Mouse (Mus musculus) cerebellum, adult 9-11 months (tissue): ENCODE measurements around the gene Mapre3.

ENCODE experiments used
- DNase-seq: peaks from one replicate; pipeline ENCODE4 v3.0.0; 2022

Gene Mapre3

DNA sequence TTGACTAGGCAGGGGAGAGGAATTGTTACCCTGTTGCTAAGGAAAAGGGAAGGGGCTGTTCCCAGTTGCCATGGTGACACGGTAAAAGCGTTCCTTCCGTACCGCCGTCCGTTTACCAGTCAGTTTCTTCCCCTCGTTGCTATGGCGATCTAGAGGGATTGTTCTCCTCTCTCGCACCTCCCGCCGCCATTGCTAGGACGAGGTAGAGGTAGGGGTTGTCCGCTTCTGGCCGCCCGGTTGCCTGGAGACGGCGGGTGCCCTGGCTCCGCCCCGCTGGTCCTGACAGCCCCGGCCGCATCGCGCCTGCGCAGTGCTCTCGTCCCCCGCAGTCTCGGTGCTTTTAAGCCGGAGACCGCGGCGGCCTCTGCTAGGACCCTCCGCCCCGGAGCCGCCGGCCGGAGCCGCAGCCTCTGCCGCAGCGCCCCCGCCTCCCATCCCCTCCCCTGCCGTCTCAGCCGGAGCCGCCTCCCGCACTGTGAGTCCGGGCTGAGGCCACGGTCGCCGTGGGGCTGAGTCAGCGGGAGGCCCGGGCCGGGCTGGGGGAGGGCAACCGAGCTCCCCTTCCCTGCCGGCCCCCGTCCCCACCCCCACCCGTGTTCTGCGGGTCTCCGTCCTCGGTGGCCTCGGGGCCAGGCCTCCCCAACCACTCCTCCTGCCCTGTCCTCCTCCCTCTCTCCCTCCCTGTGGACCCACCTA lies at the start of gene Mapre3:
Gene Mapre3, plus strand, starts transcription at position 218 of the 696 bp plus-strand sequence.
- DNase-seq: peak; percentile 94

DNA sequence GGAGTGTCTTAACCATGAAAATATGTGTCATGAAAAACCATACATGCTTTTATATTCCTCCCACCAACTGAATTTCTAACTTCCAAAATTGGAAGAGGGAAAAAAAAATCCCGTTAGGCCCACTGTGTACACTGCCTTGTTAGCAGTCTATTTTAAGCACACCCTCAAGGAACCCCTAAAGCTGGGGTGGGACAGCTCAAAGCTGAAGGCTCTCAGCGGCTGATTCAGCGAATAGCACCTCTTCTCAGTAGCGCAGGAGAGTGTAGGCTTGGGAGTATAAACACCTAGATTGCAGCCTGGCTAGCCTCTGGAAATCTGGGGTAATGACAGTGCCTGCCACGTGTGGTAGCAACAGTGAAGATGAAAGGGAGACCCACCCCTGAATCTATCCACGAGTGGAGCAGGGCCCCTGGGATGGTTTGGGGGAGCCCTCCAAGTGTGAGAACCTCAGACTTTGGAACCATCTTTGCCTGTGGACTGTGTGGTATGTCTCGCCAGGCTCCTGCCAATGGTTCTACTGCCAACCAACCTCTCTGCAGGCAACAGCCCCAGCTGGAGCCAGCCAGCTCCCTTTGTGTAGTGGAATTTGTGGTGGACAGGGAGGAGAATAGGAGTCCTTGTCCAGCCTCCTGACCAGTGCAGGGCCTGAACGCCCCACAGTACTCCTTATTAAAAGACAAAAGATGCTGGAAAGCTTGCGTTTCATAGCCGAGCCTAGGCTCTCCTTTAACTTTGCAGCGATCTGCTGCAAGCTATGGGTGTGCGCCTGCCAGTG lies 48.7 kb upstream of the Mapre3 start:
- no peak for DNase-seq

DNA sequence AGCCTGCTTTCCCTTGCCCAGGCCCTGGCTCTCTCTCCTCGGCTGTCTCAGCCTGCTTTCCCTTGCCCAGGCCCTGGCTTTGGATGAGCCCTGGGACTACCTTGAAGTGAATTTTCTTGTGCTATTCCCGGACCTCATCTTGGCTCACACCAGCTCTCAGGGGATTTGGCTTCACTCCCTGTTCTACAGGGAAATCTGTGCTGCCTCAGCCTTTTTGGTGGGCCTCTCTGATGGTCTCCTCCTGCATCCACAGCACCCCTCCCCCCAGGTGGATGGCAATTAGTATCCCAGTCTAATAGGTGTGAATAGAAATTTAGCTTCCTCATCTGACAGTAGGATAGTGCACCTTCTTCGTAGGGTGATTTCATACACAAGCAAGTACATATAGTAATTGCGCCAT lies 46.4 kb upstream of the Mapre3 start:
- no peak for DNase-seq

DNA sequence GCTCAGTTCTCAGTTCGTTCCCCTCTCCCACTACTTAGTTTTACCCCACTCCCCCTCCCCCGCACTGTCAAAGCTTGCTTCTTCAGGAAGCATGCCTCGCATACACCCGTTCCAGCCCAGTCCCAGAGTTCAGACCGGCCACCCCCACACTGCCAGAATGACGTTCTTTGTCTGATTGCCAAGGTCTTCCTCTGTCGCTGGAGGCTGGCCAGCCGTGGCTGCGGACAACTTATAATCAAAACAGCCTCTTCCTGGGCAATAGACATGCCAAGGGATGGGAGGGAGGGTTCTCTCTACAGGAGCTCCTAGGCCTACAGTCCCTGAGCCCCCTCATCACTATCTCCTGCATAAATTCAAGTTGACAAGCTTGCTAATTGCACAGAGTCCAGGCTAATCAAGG lies 45.8 kb upstream of the Mapre3 start:
- DNase-seq: peak; percentile 33

DNA sequence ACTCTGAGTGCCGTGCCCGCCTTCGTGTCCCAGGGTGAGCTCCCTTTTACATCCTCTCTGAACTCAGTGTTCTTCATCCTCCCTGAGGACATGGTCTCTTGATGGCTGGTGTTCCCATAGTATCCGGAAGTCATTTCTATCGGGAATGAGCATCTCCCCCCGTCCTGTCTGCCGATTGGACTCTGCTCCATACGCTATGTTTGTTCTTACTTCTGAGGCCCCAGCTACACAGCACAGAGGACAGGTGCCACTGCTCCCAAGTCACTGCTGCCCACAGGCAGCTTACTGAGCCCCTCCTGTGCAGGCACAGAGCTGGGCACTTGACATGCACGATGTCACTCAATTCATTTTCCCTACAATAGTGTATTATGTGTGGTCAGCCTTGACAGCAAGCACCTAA lies 45.4 kb upstream of the Mapre3 start:
- DNase-seq: no peak

DNA sequence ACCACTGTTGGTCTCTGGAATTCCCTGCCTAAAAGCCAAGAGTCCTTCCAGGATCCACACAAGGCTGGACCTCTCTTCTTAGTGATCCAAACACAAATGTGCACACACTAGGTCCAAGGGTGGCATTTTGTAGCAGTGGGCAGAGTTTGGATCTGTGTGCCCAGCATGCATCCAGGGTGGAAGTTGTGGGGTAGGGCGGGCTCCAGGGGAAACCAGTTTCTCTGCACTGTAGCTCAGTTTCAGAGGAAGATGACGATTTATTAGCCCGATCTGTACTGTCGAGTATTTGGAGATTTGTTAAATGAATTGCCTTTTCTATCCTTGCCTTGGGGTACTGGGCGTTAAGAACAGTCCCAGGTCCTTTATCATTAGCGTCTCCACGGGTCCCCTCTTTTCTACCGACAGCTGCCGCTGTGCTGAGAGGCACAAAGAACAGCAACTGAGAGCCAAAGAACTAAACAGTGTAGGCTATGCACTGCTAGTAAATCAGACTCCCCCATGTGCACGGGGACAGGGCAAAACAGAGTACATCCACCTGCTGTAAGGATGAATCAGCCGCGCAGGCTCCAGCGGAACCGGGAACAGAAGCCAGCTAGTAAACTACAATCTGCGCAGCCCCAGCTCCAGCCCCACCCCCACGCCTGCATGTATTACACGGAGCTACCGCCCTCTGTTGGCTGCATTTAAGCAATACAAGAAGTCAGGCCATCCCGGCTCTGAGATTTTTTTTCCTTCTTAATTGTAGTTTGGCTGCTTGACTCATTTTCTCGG lies 39.7 kb upstream of the Mapre3 start:
- DNase-seq: peak; percentile 91

DNA sequence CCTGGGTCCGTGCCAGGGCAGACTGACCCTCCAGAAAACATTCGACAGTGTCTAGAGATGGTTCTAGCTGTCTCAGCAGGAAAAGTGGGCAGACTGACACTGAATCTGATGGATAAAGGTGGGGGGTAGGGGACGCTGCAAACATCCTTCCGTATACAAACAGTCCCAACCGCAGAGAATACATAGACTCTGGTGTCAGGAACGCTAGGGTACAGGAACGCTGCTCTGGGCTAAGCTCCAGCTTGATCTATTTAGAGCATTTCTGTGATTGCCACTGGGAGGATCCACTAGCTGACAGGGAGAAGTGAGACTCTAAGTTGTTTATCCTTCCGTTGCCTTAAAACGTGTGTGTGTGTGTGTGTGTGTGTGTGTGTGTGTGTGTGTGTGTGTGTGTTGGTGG lies 33.7 kb upstream of the Mapre3 start:
- DNase-seq: no peak

DNA sequence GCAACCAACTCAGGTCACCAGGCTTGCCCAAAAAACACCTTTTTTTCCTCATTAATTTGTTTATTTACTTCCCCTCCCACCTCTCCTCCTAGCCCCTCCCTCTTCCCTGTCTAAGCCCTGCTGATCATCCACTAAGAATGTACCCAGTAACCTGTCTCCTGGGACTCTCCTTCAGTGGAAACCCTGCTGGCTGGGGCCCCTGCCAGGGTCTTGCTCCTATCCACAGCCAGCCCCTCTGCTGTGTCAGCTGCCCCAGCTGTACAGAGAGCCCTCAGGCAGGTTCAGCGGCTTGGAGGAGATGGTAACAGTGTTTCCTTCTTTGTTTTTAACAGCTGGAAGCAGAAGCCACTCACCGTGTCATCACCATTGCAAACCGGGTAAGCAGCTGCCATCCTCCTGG lies 33.3 kb upstream of the Mapre3 start:
- DNase-seq: no peak

DNA sequence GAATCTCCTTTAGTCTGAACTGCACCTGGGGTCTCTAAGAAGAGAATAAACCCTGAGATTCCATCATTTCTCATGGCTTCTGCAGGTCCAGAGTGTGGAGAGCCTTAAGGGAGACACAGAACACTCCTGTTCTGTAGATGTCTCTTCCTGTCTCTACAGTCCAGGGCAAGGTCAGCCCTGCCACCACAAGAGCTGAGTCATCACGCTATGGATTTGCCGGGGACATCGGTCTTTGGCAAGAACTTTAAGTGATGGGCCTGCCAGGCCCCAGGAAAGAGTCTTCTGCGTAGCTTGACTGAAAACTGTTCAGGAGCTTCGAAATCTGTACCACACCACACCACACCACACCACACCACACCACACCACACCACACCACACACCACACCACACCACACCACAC lies 27.1 kb upstream of the Mapre3 start:
- DNase-seq: no peak

DNA sequence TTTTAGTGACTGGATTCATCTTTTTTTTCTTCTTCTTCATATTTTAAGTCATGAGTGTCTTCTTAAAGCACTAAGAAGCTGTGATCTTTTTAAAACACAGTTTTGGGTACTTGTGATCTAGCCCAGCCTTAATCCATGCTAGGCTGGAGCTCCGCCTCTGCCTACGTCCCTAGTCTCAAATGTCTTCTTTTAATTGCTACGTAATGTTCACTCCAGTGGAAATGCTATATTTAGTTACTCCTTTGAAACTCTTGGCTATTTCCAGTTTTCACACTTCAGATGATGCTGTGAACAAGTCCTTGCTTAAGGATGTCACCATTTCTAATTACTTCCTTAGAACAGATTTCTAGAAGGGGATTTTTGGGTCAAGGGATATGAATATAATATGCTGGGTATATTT lies 24.4 kb upstream of the Mapre3 start:
- DNase-seq: no peak

DNA sequence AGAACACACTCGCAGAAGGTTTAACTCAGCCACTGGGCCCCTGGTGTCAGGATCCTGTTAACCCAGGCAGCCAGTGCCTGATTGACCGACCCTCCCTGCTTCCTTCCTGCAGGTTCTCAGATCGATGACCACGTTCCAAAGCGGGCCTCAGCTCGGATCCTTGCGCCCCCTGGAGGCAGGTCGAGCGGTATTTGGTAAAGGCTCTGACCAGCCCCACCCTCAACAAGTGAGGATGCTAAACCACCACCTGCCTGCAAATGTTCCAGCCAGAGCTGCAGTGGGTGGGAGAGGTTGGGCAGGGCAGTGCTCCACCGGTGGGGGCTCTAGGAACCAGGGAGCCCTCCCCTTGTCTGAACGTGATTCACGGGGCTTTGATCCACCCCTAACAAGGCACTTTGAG lies 18.3 kb upstream of the Mapre3 start:
- DNase-seq: peak; percentile 76

DNA sequence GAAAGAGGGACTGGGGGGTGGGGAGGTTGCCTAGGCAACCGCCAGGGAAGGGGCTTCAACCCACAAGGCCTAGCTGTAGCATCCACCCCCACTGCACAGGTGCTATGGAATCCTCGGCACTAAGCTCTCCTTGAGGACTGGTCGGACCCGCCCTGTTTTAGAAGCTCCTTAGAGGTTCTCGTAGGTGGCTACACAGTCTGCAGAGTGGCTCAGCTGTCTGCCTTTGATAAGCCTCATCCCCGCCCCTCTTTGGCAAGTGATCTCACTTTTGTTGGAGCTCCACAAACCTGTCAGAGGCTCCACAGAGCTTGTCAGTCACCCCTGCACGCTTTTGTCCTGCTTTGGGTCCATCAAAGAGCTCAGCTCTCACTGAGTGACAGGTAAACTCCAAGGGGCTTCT lies 17.0 kb upstream of the Mapre3 start:
- DNase-seq: no peak

DNA sequence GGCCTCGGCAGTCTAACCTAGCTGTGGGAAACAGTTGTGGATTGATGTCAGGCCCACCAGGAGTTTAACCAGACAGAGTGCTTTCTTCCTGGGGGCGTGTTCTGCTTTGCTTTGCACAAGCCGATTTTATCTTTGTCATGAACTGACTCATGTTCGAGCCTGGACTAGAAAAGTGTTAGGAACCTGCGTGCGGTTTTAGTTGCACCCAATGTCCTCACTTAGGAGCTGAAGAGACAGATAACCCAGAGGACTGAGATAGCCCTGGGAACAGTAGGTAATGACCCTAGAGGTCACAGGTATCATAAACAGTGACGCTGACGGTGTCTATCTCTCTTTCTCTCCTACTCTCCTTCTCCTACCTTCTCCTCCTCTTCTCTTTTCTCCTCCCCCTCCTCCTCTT lies 16.5 kb upstream of the Mapre3 start:
- DNase-seq: no peak

DNA sequence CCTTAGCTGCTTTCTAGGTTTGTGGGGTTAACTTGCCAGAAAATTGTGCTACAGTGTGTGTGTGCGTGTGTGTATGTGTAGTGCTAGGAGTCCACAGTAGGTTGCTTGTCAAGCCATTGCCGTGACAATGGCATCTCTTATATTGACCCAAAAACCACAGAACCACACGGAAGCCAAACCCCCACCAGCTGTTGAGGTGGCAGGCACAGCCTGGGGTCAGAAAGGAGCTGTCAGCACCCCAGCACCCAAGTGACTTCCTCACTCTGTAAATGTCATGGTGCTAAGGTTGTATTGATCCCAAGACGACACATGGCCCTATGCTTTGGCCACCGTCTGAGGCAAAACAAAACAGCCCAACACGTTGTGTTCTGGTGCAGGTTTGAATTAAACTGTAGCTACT lies 15.5 kb upstream of the Mapre3 start:
- no peak for DNase-seq

DNA sequence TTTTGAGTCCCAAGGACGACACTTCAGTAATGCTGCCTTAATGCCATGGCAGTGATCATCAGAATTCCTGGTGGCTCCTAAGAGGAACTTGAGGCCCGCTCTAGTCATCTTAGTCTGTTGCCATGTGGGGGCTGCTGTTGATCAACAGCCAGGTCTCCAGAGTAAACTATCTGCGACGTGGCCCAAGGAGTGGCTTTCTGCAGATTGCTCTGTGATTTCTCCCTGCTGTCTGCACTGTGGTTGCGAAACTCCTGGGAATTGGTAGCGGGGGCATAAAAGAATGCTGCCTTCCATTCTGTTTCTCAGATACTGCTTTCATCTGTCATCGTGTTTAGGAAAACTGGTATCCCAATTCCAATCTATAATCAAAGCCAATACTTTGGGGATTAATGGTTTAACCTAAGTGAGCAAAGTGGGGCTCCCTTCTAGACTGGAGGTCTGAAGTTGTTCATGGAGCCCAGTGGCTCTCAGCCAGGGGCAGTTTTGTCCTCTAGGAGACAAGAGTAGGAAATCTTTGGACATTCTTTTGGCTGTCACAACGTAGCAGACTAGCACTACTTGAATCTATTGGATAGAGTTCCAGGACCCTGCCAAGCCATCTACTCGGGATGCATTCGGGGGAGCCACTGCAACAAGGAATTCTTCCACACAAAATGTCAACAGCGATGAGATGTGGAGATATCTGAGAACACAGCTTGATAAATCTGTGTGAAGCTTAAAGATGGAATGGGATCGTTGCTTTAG lies 11.5 kb upstream of the Mapre3 start:
- DNase-seq: no peak

DNA sequence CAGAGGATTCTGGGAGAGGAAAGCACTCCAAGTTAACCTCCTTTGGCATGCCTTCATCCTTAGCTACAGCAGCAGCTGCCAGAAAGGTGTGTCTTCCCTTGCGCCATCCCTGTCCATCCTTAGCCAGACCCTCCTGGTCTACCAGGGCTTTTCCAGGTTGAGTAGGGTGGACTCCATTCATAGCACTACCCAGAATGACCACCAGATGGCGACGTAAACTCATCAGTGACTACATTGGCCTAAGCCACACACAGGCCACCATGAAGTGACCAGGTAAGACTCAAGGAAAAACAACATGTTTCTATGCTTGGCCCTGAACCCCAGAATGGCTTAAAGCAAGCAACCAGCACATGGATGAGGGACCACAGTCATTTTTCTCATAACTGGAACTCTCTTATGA lies 8.3 kb upstream of the Mapre3 start:
- peak; percentile 91 for DNase-seq

DNA sequence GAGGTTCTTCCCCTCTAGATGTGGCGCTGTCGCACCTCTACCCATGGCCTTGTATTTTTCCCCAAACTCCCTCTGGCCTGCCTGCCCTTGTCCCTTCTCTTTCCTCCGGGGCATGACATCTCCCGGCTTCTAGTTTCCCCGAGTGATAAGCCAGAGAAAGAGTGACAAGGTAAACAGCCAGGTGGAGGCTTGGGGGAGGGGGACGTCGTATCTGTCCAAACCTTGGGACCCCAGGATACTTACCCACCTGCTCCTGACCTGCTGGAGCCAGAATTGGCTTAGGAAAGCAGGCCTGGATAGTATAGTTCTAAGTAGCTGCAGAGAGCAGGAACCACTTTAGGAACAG lies 652 bp downstream of the Mapre3 start:
- DNase-seq: peak; percentile 63

DNA sequence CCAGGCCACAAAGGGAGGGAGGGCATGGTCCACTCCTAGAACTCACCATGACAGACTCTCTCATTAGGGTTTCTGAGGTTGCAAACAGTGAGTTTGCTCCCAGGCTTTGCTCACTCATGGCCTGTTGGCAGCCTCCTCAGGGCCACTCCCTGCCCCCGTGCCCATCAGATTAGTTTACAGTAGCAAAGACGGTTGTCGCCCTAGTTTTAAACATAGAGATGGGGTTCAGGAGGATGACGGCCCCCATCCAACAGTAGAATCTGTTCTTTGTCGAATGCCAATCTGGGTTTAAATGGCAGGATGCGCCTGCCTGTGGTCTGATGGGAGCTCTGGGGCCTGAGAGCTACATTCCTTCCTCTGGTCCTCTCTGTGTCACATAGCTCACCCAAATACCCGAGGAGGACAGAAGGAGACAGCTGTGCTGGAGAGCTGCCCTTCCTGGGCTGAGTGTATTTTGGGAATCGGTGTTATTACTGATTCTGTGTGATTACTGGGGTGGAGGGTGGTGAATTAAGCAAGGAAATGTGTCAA lies 1.9 kb downstream of the Mapre3 start:
- no peak for DNase-seq

DNA sequence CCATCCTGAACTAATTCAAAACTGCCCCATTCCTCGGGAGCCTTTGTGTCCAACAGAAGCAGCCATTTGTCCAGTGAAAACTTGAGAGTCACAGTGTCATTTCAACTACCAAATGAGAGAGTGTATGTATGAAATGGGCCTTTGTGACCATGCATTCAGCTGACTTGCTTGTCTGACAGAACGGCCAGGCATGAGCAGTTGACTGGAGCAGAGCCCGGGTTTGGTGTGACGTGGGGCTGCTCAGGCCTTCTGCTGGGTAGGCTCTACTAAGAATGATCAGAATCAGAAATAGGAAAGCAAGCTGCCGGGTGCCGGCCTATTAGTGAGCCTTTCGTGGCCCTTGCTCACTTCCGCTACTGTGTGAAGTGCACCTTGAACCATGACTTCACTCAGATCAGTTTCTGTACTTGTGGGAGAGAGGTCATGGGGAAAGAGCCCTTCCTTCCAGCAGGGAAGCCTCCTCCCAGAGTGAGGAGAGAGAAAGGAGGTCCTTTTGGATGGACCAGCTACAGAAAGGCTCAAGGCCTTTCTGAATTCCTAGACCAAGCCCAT lies 4.4 kb downstream of the Mapre3 start:
- no peak for DNase-seq

DNA sequence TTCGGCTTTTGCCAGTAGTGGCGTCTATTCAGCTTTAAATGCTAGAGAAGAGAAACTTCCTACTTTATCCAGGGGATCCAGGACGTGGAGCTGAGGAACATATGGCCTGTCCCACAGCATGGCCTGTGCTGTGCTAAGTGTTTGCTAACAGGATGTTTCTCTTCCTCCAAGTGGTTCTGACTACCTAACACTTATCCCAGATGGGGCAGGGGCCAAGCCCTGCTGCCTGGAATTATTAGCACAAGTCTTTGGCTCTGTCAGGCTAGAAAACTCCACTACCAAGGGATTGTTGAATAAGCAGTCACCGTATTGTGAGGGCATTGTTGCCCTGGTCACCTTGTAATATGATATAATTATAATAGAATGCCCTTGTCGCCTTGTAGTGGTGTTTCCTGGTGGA lies 8.2 kb downstream of the Mapre3 start:
- no peak for DNase-seq

DNA sequence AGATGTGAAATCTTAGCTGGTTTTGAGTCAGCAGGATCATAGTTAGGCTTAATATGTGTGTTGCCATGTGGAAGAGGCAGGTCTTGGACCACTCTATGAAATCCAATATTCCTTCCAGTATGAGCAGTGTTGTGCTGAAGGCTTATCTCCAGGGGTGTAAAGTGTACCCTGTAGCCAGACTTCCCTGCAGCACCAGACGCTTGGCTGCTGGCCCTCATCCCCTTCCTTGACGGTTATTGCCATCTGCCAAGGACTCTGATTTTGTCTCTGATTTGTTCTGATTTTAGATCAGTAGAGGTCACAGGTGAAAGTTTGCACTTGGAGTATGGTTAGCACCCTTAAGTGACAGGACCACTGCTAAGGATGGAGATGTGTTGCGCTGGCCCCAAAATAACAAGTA lies 8.7 kb downstream of the Mapre3 start:
- DNase-seq: no peak

DNA sequence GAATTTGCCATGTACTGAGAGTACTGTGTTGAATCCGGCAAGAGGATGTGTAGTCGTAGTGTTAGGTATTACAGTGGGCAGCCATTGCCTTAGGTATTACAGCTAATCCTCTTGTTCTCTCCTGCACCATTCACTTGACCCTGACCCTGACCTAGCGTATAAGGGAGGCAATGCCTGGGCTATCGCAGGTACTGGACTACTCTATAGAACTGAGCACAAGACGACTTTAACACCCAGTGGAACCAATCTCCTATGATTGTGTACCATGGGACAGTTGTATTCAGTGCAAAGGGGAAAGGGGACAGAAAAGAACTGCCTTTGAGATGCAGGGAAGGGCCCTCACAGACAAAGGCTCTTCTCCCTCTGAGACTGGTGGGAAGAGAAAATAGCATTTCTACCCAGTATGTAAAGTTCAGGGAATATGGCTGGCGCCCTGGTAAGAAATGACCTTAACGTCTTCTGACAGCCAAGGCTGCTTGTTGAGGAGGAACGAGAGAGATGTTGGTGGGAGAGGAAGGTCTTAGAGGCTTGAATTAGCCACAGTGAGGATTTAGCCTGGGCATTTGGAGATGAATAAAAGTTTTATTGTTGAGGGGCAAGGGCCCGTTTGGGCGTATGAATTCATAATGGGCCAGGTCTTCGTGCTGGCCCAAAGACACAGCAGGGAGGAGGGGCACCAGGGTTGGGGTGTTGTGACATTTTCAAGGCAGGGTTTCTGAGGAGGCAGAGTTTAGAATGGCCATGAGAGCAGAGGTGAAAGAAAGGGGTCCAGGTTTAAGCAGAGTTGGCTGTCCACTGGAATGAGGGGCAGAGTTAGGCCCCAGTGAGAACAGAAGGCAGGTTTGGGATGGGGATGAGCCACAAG lies 9.9 kb downstream of the Mapre3 start:
- DNase-seq: no peak
